Mouse (Mus musculus) forebrain, embryonic 14.5 days (tissue): ENCODE measurements at regions not wholly inside any gene's neighbourhood (a gene's known extent, or its start where the extent isn't known, plus 50 kb on each side); places are given as distances from the start of the nearest gene placed in this dataset. TPM values are rescaled to one million over a fixed set of nuclear protein-coding genes. Genes with fewer than 3 reads are reported as not detected.
A peak's percentile ranks its signal among the peaks of the same experiment; 100 is the strongest.

Experiments used
- ATAC-seq: fragments of 200-750 bp; cut with Nextera tagmentation; 2 replicates; pipeline ENCODE4 v1.8.0; 2017; ENCODE audit warnings: mild to moderate bottlenecking, moderate library complexity
- DNase-seq: peaks from one replicate; pipeline ENCODE4 v3.0.0-alpha.2; 2015; ENCODE audit warnings: low spot score
- H3K27ac ChIP-seq: fragments of 300-500 bp; sonication (generic); 2 replicates; pipeline ENCODE4 v1.5.1; 2014; ENCODE audit warnings: low read depth, mild to moderate bottlenecking, control low read depth, low read length, moderate library complexity
- H3K27me3 ChIP-seq: fragments of 300-500 bp; sonication (generic); replicated peaks from 2 replicates; pipeline ENCODE4 v1.6.1; 2014; ENCODE audit warnings: low read length, control low read depth, mixed read lengths; ENCODE audit not compliant: control insufficient read depth, insufficient read depth
- H3K36me3 ChIP-seq: fragments of 300-500 bp; sonication (generic); 2 replicates; pipeline ENCODE4 v1.6.1; 2014; ENCODE audit warnings: low read length, control low read depth; ENCODE audit not compliant: control insufficient read depth, insufficient read depth
- H3K4me1 ChIP-seq: fragments of 300-500 bp; sonication (generic); 2 replicates; pipeline ENCODE4 v1.6.1; 2014; ENCODE audit warnings: antibody characterized with exemption, low read length, control low read depth; ENCODE audit not compliant: control insufficient read depth, insufficient read depth
- H3K4me2 ChIP-seq: fragments of 300-500 bp; sonication (generic); 2 replicates; pipeline ENCODE4 v1.6.1; 2014; ENCODE audit warnings: mild to moderate bottlenecking, control low read depth, low read length
- H3K4me3 ChIP-seq: fragments of 300-500 bp; sonication (generic); 2 replicates; pipeline ENCODE4 v1.5.1; 2014; ENCODE audit warnings: low read depth, low read length, control low read depth
- H3K9ac ChIP-seq: fragments of 300-500 bp; sonication (generic); 2 replicates; pipeline ENCODE4 v1.6.1; 2014; ENCODE audit warnings: mild to moderate bottlenecking, low read length, control low read depth, moderate library complexity
- H3K9me3 ChIP-seq: fragments of 300-500 bp; sonication (generic); replicated peaks from 2 replicates; pipeline ENCODE4 v1.6.1; 2016; ENCODE audit warnings: low read length, control low read depth, mixed read lengths; ENCODE audit not compliant: control insufficient read depth
- microRNA-seq: library from miRNA; unstranded; fragments of <30 nt; microRNA quantifications from one replicate; pipeline ENCODE4, GENCODE M21; 2016

GRCm38 (mm10) chr14:96592051-96592450 is 73.1 kb upstream of the Klhl1 start:
- ATAC-seq (peak; percentile 70; the same call in 1 of the 2 replicates), DNase-seq (peak; percentile 60)
- Histone ChIP-seq H3K36me3 (no peaks in the 10 kb centered on the region), H3K9me3 (no peaks in the 10 kb centered on the region), H3K4me1 (no peaks in the 10 kb centered on the region), H3K4me2 (no peak overlapping the region), H3K27ac (no peak overlapping the region), H3K27me3 (no peaks in the 10 kb centered on the region), H3K4me3 (no peak overlapping the region), H3K9ac (no peak overlapping the region)

Small RNA genes lying in the stretch of these regions (microRNA-seq; reads per million reads assigned to microRNA genes)
- gene Gm27441, result not detected
